Mouse (Mus musculus) megakaryocyte, embryonic 14.5 days (primary cell): ENCODE data around the gene Tbx2. TPM values are rescaled to one million over a fixed set of nuclear protein-coding genes. Genes with fewer than 3 reads are reported as not detected.

Experiments used
- H3K27me3 ChIP-seq: replicated peaks from 2 replicates; pipeline ENCODE3; 2012; ENCODE audit warnings: inconsistent platforms
- H3K36me3 ChIP-seq: replicated peaks from 2 replicates; pipeline ENCODE3; 2012; ENCODE audit warnings: low read length, inconsistent platforms, mixed read lengths
- H3K4me1 ChIP-seq: 2 replicates; pipeline ENCODE4 v1.6.1; 2012; ENCODE audit warnings: inconsistent platforms
- H3K4me3 ChIP-seq: replicated peaks from 2 replicates; pipeline ENCODE3; 2012; ENCODE audit warnings: moderate library complexity, mild to moderate bottlenecking, inconsistent platforms
- H3K9me3 ChIP-seq: 2 replicates; pipeline ENCODE4 v1.6.1; 2012; ENCODE audit warnings: inconsistent platforms
- FLI1 ChIP-seq: IDR thresholded peaks from 2 replicates; pipeline ENCODE4 v1.6.1; 2012; ENCODE audit warnings: low read length, inconsistent platforms, mixed read lengths
- GATA1 ChIP-seq: IDR thresholded peaks from 3 replicates; pipeline ENCODE4 v1.6.1; 2012; ENCODE audit warnings: mixed read lengths, low read length, inconsistent platforms, borderline replicate concordance
- polyA plus RNA-seq: library from polyadenylated mRNA; stranded (reverse); fragments of >175 nt; gene quantifications from 2 replicates; pipeline ENCODE4 v1.2.3, GENCODE M21; 2012; ENCODE audit warnings: low replicate concordance; ENCODE audit not compliant: insufficient read depth

Tbx2 gene
- polyA plus RNA-seq, 1 experiment = 1.5 TPM

DNA sequence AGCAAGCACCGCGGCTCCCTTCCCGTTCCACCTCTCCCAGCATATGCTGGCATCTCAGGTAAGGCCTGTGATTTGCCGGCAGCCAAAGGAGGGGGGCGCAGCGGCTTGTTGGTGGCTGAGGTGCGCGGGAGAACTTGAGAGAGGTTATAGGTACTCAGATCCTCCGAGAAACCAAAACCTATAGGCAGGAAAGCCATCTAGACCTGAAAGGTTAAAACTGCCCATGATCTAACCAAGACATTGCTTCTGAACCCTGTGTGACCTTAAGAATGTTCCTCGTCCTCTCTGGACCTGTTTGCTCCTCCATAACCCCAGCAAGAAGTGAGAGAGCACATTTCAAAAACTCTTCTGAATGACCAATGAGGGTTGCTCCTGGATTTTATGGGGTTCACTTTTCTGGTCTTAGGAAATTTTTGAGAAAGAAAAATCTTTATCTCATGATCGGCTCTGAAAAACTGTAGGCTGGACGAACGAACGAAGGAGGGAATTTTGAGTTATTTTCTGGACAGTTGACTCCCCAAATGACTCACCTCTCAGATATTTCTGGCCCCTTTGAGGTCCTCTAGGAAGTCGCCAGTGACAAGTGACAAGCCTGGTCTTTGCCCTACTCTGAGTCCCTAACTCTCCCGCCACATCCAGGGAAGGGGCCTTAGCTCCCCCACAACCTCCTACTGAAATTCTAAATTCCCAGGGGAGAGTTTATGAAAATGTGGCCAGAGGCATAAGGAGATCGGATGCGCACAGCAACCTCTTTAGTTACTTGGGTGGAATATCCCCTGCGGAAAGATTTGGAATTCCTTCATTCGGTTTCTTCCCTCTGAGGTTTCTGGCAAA lies 6.3 kb downstream of the Tbx2 start:
- Histone ChIP-seq H3K27me3 (peaks cover 100% of the 10 kb centered on the region), H3K4me3 (peak overlapping the region; percentile 72), H3K36me3 (no peaks in the 10 kb centered on the region), H3K4me1 (peaks cover 71% of the 10 kb centered on the region), H3K9me3 (0 out of 2 replicates have a peak, but pooled peaks cover 3% of the 10 kb centered on the region)
- TF ChIP-seq GATA1 (no peak), FLI1 (no peak)

DNA sequence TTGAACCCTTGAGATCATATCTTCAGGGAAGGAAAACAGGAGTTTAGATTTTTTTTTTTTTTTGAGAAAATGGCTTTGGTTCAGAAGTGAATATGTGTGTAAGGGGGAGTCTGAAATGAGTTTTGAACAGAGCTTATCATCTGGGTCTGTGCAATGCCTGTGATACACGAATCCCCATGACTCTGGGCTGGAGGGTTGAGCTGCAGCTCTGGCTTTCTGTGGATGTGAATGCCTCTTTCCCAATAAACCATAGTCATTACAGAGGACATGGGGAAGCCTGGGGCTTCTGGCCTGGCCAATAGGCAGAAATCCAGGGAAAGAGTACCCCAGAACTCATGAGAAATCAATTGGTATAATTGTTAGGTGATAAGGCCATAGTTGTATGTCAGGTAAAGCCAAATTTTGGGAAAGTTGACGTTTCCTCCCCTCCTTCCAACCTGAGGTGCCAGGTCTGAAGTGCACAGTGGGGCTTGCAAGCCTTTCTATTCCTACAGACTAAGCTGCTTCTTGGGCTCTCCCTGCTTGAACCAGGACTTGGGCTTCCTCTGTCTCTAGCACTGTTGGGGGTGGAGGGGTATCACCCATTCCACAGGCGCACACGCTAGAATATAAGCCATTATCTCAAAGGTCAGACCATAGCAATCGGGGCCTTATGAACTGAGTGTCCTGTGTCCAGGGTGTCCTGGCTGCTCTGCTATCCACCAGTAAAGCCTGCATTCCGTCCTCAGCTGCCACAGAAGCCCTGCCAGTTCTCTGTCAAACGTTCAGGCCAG lies 7.1 kb downstream of the Tbx2 start:
- Histone ChIP-seq H3K9me3 (0 out of 2 replicates have a peak, but pooled peaks cover 3% of the 10 kb centered on the region), H3K27me3 (peaks cover 100% of the 10 kb centered on the region), H3K36me3 (no peaks in the 10 kb centered on the region), H3K4me1 (peaks cover 78% of the 10 kb centered on the region), H3K4me3 (no peak overlapping the region)
- no peak for TF ChIP-seq FLI1
- TF ChIP-seq GATA1 = no peak

DNA sequence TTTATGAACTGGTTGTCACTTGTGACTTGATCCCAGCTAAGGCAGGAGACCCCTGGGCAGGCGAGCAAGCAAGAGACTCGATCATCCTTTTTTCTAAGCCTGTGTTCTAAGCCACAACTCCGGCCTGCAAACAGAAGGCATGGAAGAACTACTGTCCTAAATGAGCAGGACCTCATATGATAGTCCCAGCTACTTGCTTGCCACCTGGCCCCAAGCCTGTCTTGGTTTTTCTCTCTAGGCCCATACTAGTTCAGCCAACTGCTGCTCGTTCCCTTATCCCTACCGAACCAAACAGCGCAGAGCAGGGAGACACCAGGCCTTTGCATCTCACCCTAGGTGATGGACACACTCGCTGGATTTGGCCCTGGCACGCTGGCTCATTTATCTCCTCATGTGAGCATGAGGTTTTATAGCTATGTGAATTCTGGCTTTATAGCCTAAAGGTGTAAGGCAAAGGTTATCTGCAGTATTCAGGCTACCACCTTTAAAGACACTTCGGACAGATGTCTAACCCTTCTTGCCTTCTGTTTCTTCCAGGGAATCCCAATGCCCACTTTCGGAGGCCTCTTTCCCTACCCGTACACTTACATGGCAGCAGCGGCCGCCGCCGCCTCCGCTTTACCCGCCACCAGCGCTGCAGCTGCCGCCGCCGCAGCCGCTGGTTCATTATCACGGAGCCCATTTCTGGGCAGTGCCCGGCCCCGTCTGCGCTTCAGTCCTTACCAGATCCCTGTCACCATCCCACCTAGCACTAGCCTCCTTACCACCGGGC lies 7.9 kb downstream of the Tbx2 start:
- TF ChIP-seq FLI1 (no peak), GATA1 (no peak)
- Histone ChIP-seq H3K9me3 (0 out of 2 replicates have a peak, but pooled peaks cover 3% of the 10 kb centered on the region), H3K36me3 (no peaks in the 10 kb centered on the region), H3K4me3 (peak overlapping the region; percentile 85), H3K27me3 (peaks cover 100% of the 10 kb centered on the region), H3K4me1 (peaks cover 81% of the 10 kb centered on the region)

DNA sequence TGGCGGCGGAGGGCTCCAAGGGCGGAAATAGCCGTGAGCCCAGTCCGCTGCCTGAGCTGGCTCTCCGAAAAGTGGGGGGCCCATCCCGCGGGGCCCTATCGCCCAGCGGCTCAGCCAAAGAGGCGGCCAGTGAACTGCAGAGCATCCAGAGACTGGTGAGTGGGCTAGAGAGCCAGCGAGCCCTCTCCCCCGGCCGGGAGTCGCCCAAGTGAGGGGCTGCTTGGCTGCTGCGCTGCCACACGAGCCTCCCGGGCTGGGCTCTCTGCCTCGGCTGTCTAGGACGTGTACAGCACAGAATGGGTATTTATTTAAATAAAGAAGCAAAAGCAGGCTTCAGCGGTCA lies 8.4 kb downstream of the Tbx2 start:
- TF ChIP-seq GATA1 = no peak
- no peak for TF ChIP-seq FLI1
- Histone ChIP-seq H3K4me1 (peaks cover 77% of the 10 kb centered on the region), H3K4me3 (peak overlapping the region; percentile 85), H3K36me3 (no peaks in the 10 kb centered on the region), H3K27me3 (peaks cover 100% of the 10 kb centered on the region), H3K9me3 (0 out of 2 replicates have a peak, but pooled peaks cover 3% of the 10 kb centered on the region)

DNA sequence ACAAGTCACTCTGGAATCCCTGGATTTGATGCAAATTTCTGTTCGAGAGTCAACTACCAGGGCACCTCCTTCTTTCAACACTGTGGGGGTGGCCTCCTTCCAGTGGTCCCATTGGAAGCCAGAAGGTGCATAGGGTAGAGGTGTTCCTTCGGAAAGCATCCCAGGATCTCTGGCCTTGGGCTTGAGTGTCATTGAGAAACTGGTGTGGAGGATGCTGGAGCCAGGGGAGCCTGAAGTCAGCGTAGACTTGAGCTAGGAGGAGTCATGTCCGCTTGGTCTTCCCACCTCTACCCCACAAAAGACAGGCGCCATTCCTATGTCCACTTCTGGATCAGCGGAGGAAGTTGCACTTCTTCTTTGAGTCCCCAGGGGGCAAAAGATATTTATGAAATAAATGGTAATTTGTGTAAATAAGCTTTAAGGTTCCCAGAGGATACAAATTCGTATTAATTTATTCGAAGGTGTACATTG lies 8.9 kb downstream of the Tbx2 start:
- Histone ChIP-seq H3K4me3 (peak overlapping the region; percentile 85), H3K4me1 (peaks cover 76% of the 10 kb centered on the region), H3K27me3 (peaks cover 100% of the 10 kb centered on the region), H3K9me3 (0 out of 2 replicates have a peak, but pooled peaks cover 3% of the 10 kb centered on the region), H3K36me3 (no peaks in the 10 kb centered on the region)
- no peak for TF ChIP-seq FLI1
- no peak for TF ChIP-seq GATA1

DNA sequence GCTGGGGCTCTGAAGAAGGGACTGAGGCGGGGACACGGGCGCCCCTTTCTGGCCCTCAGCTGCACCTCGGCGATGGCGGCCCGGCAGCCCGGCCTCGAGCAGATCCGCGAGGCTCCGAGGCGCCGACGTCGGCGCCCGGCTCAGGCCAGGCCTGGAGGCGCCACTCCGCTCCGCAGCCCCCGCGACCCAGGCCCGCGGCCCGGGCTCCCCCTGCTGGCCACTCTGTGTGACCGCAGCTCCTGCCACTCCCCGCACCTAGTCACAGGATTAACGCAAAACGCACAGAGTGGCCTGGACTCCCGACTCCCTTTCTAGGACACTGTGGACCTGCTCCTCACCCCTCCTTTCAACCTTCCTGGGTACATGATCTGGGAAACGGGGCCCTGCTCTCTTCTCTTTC lies 9.6 kb downstream of the Tbx2 start:
- peaks cover 78% of the 10 kb centered on the region for H3K4me1 ChIP-seq
- 0 out of 2 replicates have a peak, but pooled peaks cover 3% of the 10 kb centered on the region for H3K9me3 ChIP-seq
- peak overlapping the region; percentile 85 for H3K4me3 ChIP-seq
- H3K27me3 ChIP-seq = peaks cover 100% of the 10 kb centered on the region
- no peaks in the 10 kb centered on the region for H3K36me3 ChIP-seq
- no peak for TF ChIP-seq GATA1
- no peak for TF ChIP-seq FLI1

DNA sequence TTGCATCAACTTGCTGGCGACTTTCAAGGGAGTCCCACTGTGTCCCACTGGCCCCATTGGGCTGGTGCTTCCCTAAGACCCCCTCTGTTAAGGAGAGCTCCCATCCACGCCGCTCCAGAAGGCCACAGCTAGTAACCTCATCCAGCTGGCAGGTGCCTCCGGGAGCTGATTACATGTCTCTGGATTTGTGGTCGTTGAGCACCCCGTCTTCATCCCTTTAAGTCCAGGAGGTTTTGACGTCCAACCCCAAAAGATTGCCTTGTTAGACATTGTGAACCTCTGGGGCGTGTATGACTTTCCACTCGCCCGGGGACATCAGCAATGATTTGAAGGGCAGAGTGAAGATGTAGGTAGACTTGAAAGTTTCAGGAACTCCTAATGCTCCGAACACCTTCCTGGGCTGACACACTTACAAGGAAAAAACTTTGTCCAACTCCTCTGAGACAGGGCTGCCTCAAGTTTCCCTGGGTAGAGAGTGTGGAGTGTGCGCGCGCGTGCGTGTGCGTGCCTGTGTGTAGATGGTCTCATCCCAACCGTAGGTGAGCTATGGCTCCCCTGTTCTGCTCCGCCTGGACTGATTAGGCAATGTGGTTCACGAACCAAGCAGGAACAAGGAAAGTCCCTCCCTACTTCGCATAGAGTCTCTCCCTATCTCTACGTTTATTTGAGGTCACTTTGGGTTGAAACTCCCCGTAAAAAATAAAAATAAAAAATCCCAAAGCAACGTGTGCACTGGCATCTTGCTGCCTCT lies 10.4 kb downstream of the Tbx2 start:
- Histone ChIP-seq H3K27me3 (peaks cover 96% of the 10 kb centered on the region), H3K4me1 (peaks cover 74% of the 10 kb centered on the region), H3K4me3 (peak overlapping the region; percentile 91), H3K36me3 (no peaks in the 10 kb centered on the region), H3K9me3 (0 out of 2 replicates have a peak, but pooled peaks cover 6% of the 10 kb centered on the region)
- TF ChIP-seq FLI1 (no peak), GATA1 (no peak)

DNA sequence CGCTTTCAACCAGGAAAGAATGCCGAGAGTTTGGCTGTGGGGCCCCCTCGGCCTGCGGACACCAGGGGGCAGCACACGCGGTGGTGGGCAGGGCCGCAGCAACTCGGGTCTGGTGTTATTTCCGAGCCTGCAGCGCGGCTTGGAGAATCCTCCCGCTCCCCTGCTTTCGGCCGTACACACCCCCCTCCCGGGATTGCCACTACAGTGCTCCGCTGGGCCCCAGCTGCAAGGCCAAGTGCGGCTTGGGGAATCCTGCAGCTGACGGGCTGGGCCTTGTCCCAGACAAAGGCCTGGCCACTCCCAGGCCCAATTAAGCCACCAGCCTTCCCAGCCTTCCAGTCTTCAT lies 11.0 kb downstream of the Tbx2 start:
- Histone ChIP-seq H3K4me1 (peaks cover 68% of the 10 kb centered on the region), H3K36me3 (no peaks in the 10 kb centered on the region), H3K4me3 (peak overlapping the region; percentile 91), H3K9me3 (0 out of 2 replicates have a peak, but pooled peaks cover 3% of the 10 kb centered on the region), H3K27me3 (peaks cover 95% of the 10 kb centered on the region)
- TF ChIP-seq GATA1 (no peak), FLI1 (no peak)

DNA sequence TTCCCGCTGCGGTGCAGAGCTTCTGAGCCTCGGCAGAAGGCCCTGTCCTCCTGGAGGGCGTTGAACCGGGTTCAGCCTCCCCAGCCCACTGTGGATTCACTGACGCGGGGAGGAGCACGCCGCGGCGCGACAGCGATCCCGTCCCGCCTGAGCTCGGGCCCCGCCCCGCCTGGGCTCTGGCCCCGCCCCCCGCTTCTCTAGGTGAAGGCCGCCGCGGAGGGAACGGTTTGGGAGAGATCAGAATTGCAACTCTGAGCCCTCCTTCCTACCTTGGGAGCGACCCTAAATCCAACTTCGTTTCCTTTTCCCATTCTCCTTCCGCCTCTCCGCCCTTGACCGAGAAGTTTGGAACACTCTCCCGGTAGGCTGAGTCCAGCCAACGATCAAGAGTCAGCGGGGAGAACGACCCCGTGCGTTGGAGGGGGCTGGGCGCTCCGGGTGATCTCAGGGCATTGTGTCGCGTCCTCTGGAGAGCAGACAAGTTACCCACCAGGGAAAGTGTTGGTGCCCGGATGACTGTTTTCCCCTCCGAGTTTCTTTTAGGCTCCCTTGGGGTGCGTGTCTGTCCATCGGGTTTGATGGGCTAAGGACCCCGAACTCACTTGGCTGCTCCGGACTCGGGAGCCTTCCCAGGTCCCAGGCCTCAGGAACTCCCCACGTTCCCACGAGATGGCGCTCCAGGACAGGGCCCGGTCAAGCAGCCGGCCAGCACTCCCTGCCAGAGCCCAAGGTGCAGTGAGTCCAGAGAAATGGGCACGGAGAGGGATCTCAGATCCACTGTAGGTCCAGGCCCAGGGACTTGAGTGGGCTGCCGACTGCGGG lies 12.0 kb downstream of the Tbx2 start:
- Histone ChIP-seq H3K4me3 (peak overlapping the region; percentile 91), H3K4me1 (peaks cover 72% of the 10 kb centered on the region), H3K9me3 (0 out of 2 replicates have a peak, but pooled peaks cover 3% of the 10 kb centered on the region), H3K36me3 (no peaks in the 10 kb centered on the region), H3K27me3 (peaks cover 91% of the 10 kb centered on the region)
- TF ChIP-seq GATA1 = no peak
